Mouse (Mus musculus) natural killer cell, adult 2 months (primary cell): ENCODE data around the gene Gm20873.
"Not testable (repeated sequence)": the region's sequence is repeated elsewhere in the genome, so short reads cannot be mapped to it uniquely, and the experiment has no call there.

Source experiments
- DNase-seq, 2 experiments: peaks; one replicate each; pipeline ENCODE4 v3.0.0; 2022; ENCODE audit warnings: low spot score in 2 of 2

Gene Gm20873

GRCm38 (mm10) chrY:6266798-6267197 is at the start of gene Gm20873:
TSS of gene Gm20873 (plus strand) at chrY:6267098.
- not testable (repeated sequence) for DNase-seq

GRCm38 (mm10) chrY:6237895-6238294 is 29.0 kb upstream of the Gm20873 start, which contains the start of gene Gm21746:
TSS of gene Gm21746 (minus strand) at chrY:6237995.
- DNase-seq, result not testable (repeated sequence)
